Mouse (Mus musculus) heart, postnatal 4 days (tissue): Measurements from ENCODE around the gene Rasl10b. TPM values are rescaled to one million over a fixed set of nuclear protein-coding genes. Genes with fewer than 3 reads are reported as not detected.
A peak's percentile ranks its signal among the peaks of the same experiment; 100 is the strongest.

Experiments
- DNase-seq: peaks from one replicate; pipeline ENCODE4 v3.0.0; 2021
- total RNA-seq, 2 experiments: library from RNA; stranded (reverse); gene quantifications; 2 replicates each; pipeline ENCODE4 v1.2.3; 2021

Rasl10b gene
- total RNA-seq, 2 experiments from 2014 or later = 31.5 to 32.3 TPM

DNA sequence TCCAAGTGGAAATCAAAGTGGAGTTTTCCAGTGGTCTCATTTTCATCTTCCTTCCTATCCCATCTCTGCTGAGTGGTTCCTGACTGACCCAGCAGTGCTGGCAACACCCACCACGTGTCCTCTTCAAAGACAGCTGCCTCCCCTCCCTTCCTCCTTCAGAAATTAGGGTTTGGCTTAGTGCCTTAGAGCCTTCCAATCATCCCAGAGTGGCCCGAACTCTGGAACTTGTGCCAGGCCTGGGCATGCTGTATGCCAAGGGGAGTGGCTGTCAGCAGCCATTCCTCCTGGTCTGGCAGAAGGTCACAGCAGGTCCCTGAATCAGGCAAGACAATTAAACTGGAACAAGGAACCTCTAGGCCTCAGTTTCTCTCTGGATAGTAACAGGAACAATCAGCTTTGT is 57.0 kb downstream of the Rasl10b start:
- peak; percentile 76 for DNase-seq

DNA sequence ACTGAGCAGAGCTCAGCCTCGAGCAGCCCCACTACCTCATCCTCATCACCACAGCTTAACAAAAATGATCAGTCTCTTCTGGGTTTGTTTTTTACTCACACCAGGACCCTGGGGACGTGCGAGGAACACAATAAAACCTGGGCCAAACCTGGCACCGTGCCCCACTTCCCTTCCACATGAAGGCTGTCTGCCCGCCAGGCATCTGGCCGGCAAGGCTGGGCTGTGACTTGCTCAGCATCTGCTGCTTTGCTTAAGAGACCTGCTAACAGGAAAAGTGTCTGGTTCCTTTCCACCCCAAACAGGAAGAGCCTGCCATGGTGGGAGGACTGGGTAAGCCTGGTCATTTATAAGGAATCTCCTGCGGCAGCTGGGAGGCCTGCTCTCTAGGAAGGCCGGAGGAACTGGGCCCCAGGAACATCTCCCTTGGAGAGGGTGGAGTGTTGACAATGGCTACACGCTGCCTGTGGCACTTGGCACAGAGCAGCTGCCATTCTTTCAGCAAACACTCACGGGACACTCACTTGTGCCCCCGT is 58.2 kb downstream of the Rasl10b start:
- DNase-seq = peak; percentile 87

DNA sequence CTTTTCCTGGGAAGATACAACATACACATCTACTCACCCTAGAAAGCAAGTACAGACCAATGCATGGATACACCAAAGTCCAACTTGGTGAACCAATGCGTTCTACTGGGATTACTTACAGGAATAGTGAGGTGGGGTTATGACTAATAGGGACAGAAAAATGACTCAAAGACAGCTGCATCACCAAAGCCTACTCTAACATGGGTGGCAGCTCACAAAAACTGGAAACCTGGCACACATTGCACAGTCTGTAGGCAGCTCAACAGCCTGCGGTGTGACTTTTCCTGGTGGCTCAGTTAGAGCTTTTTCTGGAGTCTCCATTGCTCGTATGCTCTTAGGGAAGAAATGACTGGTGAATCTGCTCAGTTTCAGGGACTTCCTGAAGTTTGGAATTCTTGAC is 59.8 kb downstream of the Rasl10b start:
- no peak for DNase-seq

Other genes with a start within 250 kb of the Rasl10b start
- under 1 TPM; 0.09 to 0.14 TPM for gene Slfn4, start 234.0 kb upstream of the Rasl10b start, total RNA-seq
- 1 to 10 TPM; 3.4 to 5.2 TPM for gene Slfn3, start 217.8 kb upstream of the Rasl10b start, total RNA-seq
- gene Slfn14, start 122.4 kb upstream of the Rasl10b start, total RNA-seq = under 1 TPM; 0.14 to 0.20 TPM
- 10 to 100 TPM; 76.7 to 83.4 TPM for gene Ap2b1, start 110.1 kb upstream of the Rasl10b start, total RNA-seq
- gene Pex12, start 106.6 kb upstream of the Rasl10b start, total RNA-seq = 10 to 100 TPM in 1 of 2 experiments, 1 to 10 TPM in 1; 7.1 to 10.0 TPM
- not detected for gene Gas2l2, start 20.3 kb downstream of the Rasl10b start, total RNA-seq
- under 1 TPM in 1 of 2 experiments, not detected in 1; 0.56 TPM for gene 1700020L24Rik, start 28.5 kb downstream of the Rasl10b start, total RNA-seq
- 1 to 10 TPM; 7.0 to 7.1 TPM for gene Mmp28, start 53.9 kb downstream of the Rasl10b start, total RNA-seq
- 10 to 100 TPM; 59.2 to 62.8 TPM for gene Taf15, start 63.9 kb downstream of the Rasl10b start, total RNA-seq
- gene Heatr9, start 113.0 kb downstream of the Rasl10b start, total RNA-seq = not detected
- gene Ccl5, start 121.4 kb downstream of the Rasl10b start, total RNA-seq = not detected
- gene Ccl9, start 169.5 kb downstream of the Rasl10b start, total RNA-seq = 1 to 10 TPM; 1.1 to 1.5 TPM
- gene Ccl6, start 183.9 kb downstream of the Rasl10b start, total RNA-seq = 1 to 10 TPM; 1.7 to 2.1 TPM
- not detected for gene Rpl9-ps1, start 236.5 kb downstream of the Rasl10b start, total RNA-seq
- gene Ccl3, start 240.2 kb downstream of the Rasl10b start, total RNA-seq = under 1 TPM in 1 of 2 experiments, not detected in 1; 0.38 TPM